ENCODE assay signal across 8 mouse cellular contexts in the genomic region with DNA sequence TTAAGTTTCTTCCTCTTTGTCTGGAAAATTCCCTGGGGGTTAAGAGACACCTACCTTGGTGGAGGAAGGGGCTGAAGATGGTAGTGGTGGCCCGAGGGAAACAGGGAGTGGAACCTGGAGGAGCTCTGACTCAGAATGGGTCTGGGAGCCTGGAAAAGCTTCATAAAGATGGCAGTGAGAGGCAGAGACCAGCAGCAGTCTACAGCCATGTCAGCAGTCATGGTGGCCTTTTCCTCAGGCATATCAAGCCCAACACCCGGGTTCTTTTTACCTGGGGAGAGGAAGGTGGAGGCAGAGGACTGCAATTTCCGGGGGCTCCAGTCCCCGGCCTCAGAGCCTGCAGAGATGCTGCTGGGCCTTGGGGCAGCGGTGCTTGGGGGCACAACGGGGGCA. TPM values are rescaled to one million over a fixed set of nuclear protein-coding genes. Genes with fewer than 3 reads are reported as not detected.
DNase-seq lines count a peak whose midpoint lies in the region; ATAC-seq and TF ChIP-seq lines count a peak whose summit lies in the region.

No protein-coding gene starts in this region.

- no peak for TF ChIP-seq CTCF in ES-Bruce4 (IDR thresholded peaks at IDR 0.05; ENCODE audit: low read depth, low read length)
- no peak for TF ChIP-seq CTCF in forebrain, postnatal 0 days (IDR thresholded peaks at IDR 0.05; ENCODE audit: low read depth)

- H3K9ac ChIP-seq in ES-Bruce4 (ENCODE audit: low read depth, poor library complexity, severe bottlenecking), result peak overlapping the region; percentile 94
- H3K9ac ChIP-seq in forebrain, postnatal 0 days, result peak overlapping the region; percentile 72

- no peak for ATAC-seq in forebrain, postnatal 0 days
- ATAC-seq in megakaryocyte-erythroid progenitor cell, adult 5-6 weeks (replicated peaks; ENCODE audit: low FRiP score, low TSS enrichment, poor library complexity, severe bottlenecking), result 0 out of 2 replicates have a peak, but pooled peaks have one; percentile 5

- H3K4me3 ChIP-seq in heart, embryonic 10.5 days, result peak overlapping the region; percentile 69
- peak overlapping the region; percentile 81 for H3K4me3 ChIP-seq in ES-Bruce4 (ENCODE audit: low read depth, low read length)
- peak overlapping the region; percentile 49 for H3K4me3 ChIP-seq in forebrain, postnatal 0 days (ENCODE audit: low read depth, low read length)

- H3K27ac ChIP-seq in heart, embryonic 10.5 days, result peak overlapping the region; percentile 94
- no peak overlapping the region for H3K27ac ChIP-seq in ES-Bruce4 (ENCODE audit: insufficient read depth, low read length)
- peak overlapping the region; percentile 35; the same call in 1 of the 2 replicates for H3K27ac ChIP-seq in forebrain, postnatal 0 days (ENCODE audit: low read depth, low read length)

- H3K4me2 ChIP-seq in forebrain, postnatal 0 days (ENCODE audit: low read depth), result peak overlapping the region; percentile 57

- peaks cover 31% of the 10 kb centered on the region; the same call in 1 of the 2 replicates for H3K36me3 ChIP-seq in heart, embryonic 10.5 days
- H3K36me3 ChIP-seq in ES-Bruce4 (ENCODE audit: control insufficient read depth, insufficient read depth, low read length, poor library complexity, severe bottlenecking), result peaks cover 6% of the 10 kb centered on the region
- no peaks in the 10 kb centered on the region for H3K36me3 ChIP-seq in forebrain, postnatal 0 days (ENCODE audit: insufficient read depth)

- H3K9me3 ChIP-seq in heart, embryonic 10.5 days, result no peaks in the 10 kb centered on the region
- no peaks in the 10 kb centered on the region for H3K9me3 ChIP-seq in ES-Bruce4 (replicated peaks; ENCODE audit: control insufficient read depth, insufficient read depth, low read length, poor library complexity, severe bottlenecking)
- no peaks in the 10 kb centered on the region for H3K9me3 ChIP-seq in forebrain, postnatal 0 days (ENCODE audit: low read length)

- TF ChIP-seq EP300 in ES-Bruce4 (IDR thresholded peaks at IDR 0.05; ENCODE audit: insufficient read depth, low read depth, low read length), result no peak

- TF ChIP-seq POLR2A in ES-Bruce4 (IDR thresholded peaks at IDR 0.05; ENCODE audit: insufficient read depth, low read length), result no peak

- H3K27me3 ChIP-seq in heart, embryonic 10.5 days (ENCODE audit: insufficient read depth, poor library complexity, severe bottlenecking), result peaks cover 26% of the 10 kb centered on the region; the same call in 1 of the 2 replicates
- no peaks in the 10 kb centered on the region for H3K27me3 ChIP-seq in ES-Bruce4 (ENCODE audit: control insufficient read depth, insufficient read depth, low read length, poor library complexity, severe bottlenecking)
- H3K27me3 ChIP-seq in forebrain, postnatal 0 days (ENCODE audit: insufficient read depth, low read length), result no peaks in the 10 kb centered on the region

- no peaks in the 10 kb centered on the region; the same call in 1 of the 2 replicates for H3K4me1 ChIP-seq in heart, embryonic 10.5 days
- no peaks in the 10 kb centered on the region for H3K4me1 ChIP-seq in ES-Bruce4 (ENCODE audit: control insufficient read depth, insufficient read depth, low read length)
- no peaks in the 10 kb centered on the region for H3K4me1 ChIP-seq in forebrain, postnatal 0 days (ENCODE audit: insufficient read depth)

- no peak for DNase-seq in heart, embryonic 10.5 days (ENCODE audit: low spot score)
- no peak for DNase-seq in heart, adult 18-20 months
- no peak for DNase-seq in forebrain, postnatal 0 days
- no peak for DNase-seq in testis, postnatal 14 days (ENCODE audit: low spot score)
- DNase-seq in urinary bladder, postnatal 10 days (ENCODE audit: low spot score), result no peak
- no peak for DNase-seq in right cerebral cortex, adult 2 months (ENCODE audit: low spot score in 2 of 2)

- 39% methylated on average over 6 of the region's 6 CpGs for WGBS in heart, embryonic 10.5 days
- 30% methylated on average over 6 of the region's 6 CpGs for WGBS in forebrain, postnatal 0 days

RNA-seq across cellular contexts. Expression of a gene that starts 0.9 kb away (rescaled TPM):
- 59.3 and 60.8 TPM in 2 replicates for polyA plus RNA-seq in heart, embryonic 10.5 days (2016; fragmentation: Nextera tagmentation; extraction: Ambion mirVana)
- total RNA-seq in heart, adult 18-20 months (2021), result 10 to 100 TPM; 54.9 to 61.8 TPM
- polyA plus RNA-seq in ES-Bruce4 (2011; ENCODE audit: insufficient read depth, insufficient read length, low read depth, missing spikeins), result 35.1 and 35.4 TPM in 2 replicates
- total RNA-seq in forebrain, postnatal 0 days (2014; rRNA removed), result 41.9 and 63.7 TPM in 2 replicates
- polyA plus RNA-seq in forebrain, postnatal 0 days (2015; fragmentation: Nextera tagmentation; extraction: Ambion mirVana), result 21.0 and 28.0 TPM in 2 replicates
- total RNA-seq in megakaryocyte-erythroid progenitor cell, adult 5-6 weeks (2014; fragmentation: Nextera tagmentation), result 74.9 and 81.2 TPM in 2 replicates
- 43.2 and 48.7 TPM in 2 replicates for total RNA-seq in megakaryocyte-erythroid progenitor cell, adult 5-6 weeks (2017)

RNA-seq across cellular contexts. Expression of a gene that starts 56.6 kb away (rescaled TPM):
- 49.5 and 56.8 TPM in 2 replicates for polyA plus RNA-seq in heart, embryonic 10.5 days (2016; fragmentation: Nextera tagmentation; extraction: Ambion mirVana)
- 10 to 100 TPM; 31.7 to 38.4 TPM for total RNA-seq in heart, adult 18-20 months (2021)
- polyA plus RNA-seq in ES-Bruce4 (2011; ENCODE audit: insufficient read depth, insufficient read length, low read depth, missing spikeins), result 91.4 and 96.4 TPM in 2 replicates
- total RNA-seq in forebrain, postnatal 0 days (2014; rRNA removed), result 69.7 and 102 TPM in 2 replicates
- 23.1 and 30.8 TPM in 2 replicates for polyA plus RNA-seq in forebrain, postnatal 0 days (2015; fragmentation: Nextera tagmentation; extraction: Ambion mirVana)
- total RNA-seq in megakaryocyte-erythroid progenitor cell, adult 5-6 weeks (2014; fragmentation: Nextera tagmentation), result 159 and 169 TPM in 2 replicates
- total RNA-seq in megakaryocyte-erythroid progenitor cell, adult 5-6 weeks (2017), result 56.1 and 78.7 TPM in 2 replicates
